Mouse (Mus musculus): ENCODE results near the gene Rfc1.
"Not testable (repeated sequence)": the region's sequence is repeated elsewhere in the genome, so short reads cannot be mapped to it uniquely, and the experiment has no call there.

The Rfc1 gene

GRCm38 (mm10) chr5:65298167-65298950, 37.1 kb downstream of the Rfc1 start:
- no peak for DNase-seq

GRCm38 (mm10) chr5:65294270-65294669, 41.2 kb downstream of the Rfc1 start:
- DNase-seq: no peak

DNA sequence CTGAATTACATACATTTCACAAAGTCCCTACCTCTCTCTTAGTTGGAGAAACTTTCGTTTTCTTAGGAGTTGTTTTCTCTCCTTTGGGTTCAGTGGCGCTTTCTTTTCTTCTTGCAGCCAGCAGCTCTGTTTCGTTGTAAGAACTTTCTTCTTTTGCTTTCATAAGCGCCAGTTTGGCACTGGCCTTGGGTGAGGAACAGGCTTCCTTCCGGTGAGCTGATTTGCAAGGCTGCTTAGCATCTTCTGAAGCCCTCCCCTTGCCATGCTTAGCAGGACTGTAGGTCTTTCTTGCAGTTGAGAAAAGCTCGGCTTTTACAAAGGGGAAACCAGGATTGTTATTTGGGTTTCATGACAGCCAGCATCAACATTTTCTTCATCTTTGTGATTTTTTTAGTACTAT, 41.8 kb downstream of the Rfc1 start:
- no peak for DNase-seq

DNA sequence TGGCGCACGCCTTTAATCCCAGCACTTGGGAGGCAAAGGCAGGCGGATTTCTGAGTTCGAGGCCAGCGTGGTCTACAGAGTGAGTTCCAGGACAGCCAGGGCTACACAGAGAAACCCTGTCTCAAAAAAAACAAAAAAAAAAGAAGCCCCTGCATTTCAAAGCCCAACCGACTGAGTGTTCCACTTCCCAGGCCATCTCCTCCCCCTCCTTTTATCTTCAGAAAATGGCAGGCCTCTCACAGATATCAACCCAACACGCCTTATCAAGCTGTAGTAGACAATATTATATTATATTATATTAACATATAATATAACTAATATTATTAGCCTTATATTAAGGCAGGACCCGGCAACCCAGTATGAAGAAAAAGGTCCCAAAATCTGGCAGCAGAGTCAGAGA, 46.5 kb downstream of the Rfc1 start:
- not testable (repeated sequence) for DNase-seq

DNA sequence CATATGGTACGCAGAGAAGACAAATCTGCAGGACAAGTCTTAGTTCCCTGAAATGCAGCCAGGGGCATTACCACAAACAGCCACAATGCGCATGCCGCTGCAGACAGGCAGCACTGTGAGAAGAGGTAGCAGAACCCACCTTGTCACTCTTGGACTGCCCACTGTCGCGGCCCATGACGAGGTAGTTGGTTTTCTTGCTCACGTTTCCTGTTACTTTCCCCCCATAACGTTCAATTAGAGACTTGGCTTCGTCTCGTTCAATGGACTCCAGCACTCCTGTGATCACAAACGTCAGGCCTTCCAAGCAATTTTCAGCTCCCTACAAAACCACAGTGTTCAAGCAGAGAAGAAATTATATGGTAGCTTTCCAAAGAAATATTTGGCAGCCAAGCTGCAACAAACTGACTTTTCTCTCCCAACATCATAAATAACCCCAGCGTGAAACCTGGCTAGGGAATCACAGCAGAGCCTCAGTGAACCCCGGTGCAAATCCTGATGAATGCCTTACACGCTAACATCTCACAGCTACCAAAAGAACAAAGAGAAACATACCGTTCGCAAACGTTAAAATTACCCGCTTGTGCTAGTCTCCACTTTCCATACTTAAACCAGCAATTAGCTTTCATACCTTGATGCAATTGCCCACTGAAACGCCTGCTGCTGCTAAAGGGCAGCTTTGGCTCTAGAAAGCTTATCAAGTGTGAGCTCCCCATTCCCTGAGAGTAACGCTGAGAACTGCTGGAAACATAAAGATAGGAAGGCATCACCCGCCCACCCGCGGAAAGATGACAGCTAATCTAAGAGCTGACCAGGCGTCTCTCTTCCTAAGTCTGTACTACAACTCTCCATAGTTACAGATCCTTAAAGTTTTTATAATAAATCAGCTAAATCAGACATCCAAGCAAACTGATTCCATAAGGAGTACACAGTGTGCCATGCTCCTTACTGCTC, 47.4 kb downstream of the Rfc1 start:
- DNase-seq: no peak

DNA sequence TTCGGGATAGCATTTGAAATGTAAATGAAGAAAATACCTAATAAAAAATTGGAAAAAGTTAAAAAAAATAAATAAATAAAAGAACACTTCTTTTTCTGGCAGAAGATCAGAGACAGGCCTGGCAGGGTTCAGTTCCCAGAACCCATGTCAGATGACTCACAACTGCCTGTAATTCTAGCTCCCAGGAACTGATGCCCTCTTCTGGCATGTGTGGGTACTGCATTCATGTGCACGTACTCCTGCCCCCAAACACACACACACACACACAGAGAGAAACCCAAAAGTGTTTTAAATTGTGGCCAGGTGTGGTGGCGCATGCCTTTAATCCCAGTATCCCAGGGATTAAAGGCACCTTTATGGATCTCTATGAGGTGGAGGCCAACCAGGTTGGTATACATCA, 51.3 kb downstream of the Rfc1 start:
- peak; percentile 7 for DNase-seq

DNA sequence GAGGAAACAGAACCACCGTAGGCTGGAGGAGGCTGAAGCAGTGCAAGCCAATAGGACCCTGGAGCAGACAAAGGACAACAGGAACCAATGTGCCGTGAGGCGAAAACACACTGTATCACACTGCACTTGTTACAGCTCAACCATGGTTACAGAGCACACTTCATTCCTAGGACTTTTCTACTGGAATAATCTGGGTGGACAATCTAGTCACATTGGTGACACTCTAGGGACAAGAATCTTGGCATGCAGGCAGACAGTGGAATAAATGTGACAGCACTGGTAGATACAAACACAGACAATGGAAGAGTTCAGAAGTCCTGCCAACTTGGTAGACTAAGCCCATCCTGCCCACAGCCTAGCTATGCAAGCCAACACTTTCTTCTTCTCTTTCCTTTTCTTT, 54.3 kb downstream of the Rfc1 start:
- no peak for DNase-seq

- peak; percentile 12 for DNase-seq
Measured at GRCm38 (mm10) chr5:65279133-65279651, 56.3 kb downstream of the Rfc1 start.

GRCm38 (mm10) chr5:65273966-65274365, 61.5 kb downstream of the Rfc1 start:
- DNase-seq: no peak

DNA sequence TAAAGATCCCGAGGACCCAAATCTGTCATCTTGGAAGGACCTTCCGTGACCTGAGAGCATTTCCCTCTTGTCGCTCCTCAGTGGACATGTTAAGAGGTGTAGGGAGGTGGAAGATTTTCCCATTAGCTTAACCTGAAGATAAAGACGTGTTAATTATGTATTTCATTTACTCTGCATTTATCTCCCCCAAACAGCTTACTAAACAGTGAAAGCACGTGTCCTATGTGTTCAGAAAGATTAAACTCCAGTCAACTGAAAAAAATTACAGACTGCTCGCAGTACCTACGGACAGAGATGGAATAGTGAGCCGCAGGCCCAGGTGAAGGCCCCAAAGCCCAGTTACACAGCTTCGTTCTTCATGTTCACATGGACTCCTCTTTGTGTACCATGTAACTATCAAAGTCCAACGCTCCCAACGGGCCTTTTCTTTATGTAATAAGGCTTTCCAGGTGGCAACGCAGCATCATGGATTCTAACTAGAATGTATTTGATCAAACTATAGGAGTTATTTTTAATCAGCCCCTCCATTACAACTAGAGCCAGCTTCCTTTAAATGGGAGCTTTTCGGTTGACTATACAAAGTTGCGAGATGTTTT, 77.5 kb downstream of the Rfc1 start:
- DNase-seq: no peak

DNA sequence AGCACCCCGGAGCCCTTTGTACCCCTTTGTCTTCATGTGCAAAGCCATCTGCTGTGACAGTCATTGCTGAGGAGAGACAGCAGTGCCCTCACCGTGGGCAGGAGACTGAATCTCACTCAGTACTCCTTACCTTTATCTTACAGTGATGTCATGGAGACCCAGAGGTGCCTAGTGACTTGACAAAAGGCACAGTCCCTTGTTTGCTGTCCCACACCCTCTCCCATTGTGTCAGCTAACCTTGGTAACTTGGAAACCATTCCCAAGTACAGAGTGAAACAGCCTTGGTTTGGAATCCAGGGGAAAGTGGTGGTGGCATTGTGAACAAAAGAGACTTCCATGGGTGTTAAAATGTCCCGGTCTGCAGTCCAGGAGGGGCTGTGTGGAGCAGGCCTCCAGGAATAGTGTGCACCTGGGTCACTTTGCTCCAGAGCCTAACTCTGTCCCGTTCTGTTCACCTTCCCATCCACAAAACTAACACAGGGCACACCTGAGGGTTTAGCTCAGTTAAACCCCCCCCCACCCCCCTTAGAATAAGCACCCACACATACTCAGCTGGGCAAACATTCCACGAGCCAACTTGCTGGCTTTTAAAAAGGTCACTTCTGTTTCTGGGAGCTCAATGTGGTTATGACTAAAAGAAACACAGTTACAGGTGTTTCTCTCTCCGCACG, 85.2 kb downstream of the Rfc1 start:
- DNase-seq: no peak

DNA sequence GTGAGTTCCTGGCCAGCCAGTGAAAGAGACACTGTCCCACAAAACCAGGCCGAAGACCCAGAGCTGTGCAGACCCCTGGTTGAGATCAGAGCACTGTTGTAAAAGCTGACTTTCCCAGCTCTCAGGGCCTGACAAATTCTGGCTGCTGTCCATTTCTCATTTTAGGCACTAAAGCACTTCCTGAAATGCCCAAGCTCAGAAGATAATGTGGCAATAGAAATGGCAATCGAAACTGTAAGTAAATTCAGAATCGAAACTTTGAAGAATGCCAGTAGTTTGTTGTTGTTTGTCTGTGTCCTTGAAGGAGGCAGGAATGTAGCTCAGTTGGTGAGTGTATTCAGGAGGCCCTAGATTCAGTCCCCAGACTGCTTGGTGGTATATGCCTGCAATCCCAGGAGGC, 88.2 kb downstream of the Rfc1 start:
- peak; percentile 12 for DNase-seq

GRCm38 (mm10) chr5:65242740-65243139, 92.7 kb downstream of the Rfc1 start:
- DNase-seq: peak; percentile 48

DNA sequence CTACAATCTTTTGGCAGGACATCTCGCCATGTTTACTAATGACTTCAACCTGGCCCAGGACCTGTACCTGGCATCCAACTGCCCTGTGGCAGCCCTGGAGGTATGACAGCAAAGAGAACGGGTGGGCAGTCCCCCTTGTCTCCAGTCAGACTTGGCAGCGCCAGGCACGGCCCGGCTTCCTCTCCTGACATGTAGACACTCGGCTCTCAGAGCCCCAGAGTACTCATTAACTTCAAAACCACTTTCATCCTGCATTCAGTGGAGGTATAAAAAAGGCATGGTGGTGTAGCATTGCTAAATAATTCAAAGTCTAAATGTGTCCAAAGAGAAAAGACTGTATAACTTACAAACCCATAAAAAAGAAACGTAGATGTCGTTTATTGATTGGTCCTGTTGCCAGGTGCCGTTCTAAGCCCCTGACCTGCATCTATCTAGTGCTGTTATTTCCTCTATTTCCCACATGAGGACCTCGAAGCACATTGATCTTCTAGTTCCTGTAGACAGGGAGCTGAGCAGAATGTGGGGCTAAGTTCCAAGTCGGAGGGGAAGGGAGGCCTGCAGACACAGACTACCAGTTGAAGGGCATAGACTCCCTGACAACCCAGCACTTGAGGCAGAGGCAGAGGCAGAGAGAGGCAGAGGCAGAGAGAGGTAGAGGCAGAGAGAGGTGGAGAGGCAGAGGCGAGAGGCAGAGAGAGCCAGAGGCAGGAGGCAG, 104.0 kb downstream of the Rfc1 start:
- DNase-seq: no peak

DNA sequence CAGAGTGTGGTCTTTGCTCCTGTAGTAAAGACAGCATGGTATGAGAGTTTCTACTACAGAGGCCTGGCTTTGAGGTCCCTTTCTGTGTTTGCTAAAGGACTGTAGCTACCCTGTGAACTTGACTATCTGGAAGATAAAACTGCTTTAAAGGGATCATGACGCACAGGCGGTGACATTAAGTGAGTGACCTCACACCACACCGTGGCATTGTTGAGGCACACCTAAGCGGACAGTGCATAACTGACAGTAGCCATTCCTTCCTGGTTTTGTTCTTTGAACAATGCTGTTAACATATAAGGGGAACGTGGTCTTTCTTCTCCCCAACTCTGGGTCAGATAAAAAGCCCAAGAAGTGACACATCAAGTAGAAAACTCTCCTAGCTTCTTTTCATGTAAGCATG, 111.4 kb downstream of the Rfc1 start:
- no peak for DNase-seq

- no peak for DNase-seq
Measured at GRCm38 (mm10) chr5:65221037-65221436, 114.4 kb downstream of the Rfc1 start.

DNA sequence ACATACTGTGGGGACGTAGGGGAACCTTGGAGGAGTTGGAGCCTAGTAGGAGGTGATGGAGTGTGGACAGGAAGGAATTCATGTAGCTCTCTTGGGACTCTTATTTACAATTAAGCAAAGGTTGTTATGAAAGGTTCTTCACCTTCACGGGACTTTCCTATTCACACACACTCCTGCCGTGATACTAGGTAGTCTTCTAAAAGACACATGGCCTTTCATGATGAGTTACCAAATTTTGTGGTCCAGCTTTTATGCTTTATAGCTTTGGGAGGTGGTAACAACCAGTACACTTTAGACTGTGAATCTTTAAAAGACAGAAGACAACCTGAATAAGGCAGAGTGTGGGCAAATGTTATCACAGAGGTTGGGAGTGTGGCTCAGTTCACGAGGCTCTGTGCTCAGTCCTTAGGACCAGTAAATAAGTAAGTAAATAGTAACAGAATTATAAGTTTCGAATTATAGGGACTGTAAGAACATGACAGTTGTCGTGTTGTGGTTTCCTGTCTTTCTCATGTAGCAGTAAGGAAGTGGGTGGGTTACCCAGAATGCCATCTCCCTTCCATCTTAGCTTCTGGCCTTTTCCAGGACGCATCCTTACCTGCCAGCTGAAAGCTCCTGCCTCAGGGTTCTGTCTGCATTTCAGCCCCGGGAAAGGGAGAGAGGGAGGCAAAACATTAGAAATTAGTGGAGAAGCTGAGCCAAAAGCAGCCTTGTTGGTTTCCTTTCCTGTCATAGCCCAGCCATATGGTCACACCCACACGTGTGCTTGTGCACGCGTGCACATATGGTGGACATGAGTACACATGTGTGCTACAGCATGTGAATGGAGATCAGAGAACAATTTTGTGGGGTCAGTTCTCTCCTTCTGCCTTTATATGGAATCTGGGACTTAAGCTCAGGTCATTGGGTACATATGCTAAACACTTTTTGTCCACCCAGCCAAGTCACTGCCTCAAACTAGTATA, 117.9 kb downstream of the Rfc1 start:
- DNase-seq: no peak

- DNase-seq: peak; percentile 67
Measured at GRCm38 (mm10) chr5:65213321-65213720, 122.1 kb downstream of the Rfc1 start.
